Mouse (Mus musculus) neural tube, embryonic 11.5 days (tissue): ENCODE results near the gene Atp2c2. TPM values are rescaled to one million over a fixed set of nuclear protein-coding genes. Genes with fewer than 3 reads are reported as not detected.

ENCODE experiments used
- ATAC-seq: fragments of 200-750 bp; cut with Nextera tagmentation; 2 replicates; pipeline ENCODE4 v1.8.0; 2017; ENCODE audit warnings: moderate number of reproducible peaks, mild to moderate bottlenecking, moderate TSS enrichment, moderate library complexity; ENCODE audit not compliant: insufficient read depth, low FRiP score, low TSS enrichment
- DNase-seq: peaks from one replicate; pipeline ENCODE4 v3.0.0-alpha.2; 2015; ENCODE audit warnings: low spot score
- H3K27ac ChIP-seq: fragments of 300-500 bp; sonication (generic); 2 replicates; pipeline ENCODE4 v1.5.1; 2014; ENCODE audit warnings: low read depth, mild to moderate bottlenecking, low read length
- H3K27me3 ChIP-seq: fragments of 300-500 bp; sonication (generic); 2 replicates; pipeline ENCODE4 v1.6.1; 2014; ENCODE audit warnings: mild to moderate bottlenecking, low read length, mixed read lengths; ENCODE audit not compliant: control insufficient read depth, insufficient read depth
- H3K36me3 ChIP-seq: fragments of 300-500 bp; sonication (generic); 2 replicates; pipeline ENCODE4 v1.6.1; 2014; ENCODE audit warnings: mild to moderate bottlenecking, low read length, moderate library complexity, mixed read lengths; ENCODE audit not compliant: control insufficient read depth, insufficient read depth
- H3K4me1 ChIP-seq: fragments of 300-500 bp; sonication (generic); 2 replicates; pipeline ENCODE4 v1.6.1; 2014; ENCODE audit warnings: low read length, mixed read lengths; ENCODE audit not compliant: control insufficient read depth, insufficient read depth
- H3K4me2 ChIP-seq: fragments of 300-500 bp; sonication (generic); 2 replicates; pipeline ENCODE4 v1.6.1; 2014; ENCODE audit warnings: low read depth, mild to moderate bottlenecking, moderate library complexity
- H3K4me3 ChIP-seq: fragments of 300-500 bp; sonication (generic); 2 replicates; pipeline ENCODE4 v1.5.1; 2014; ENCODE audit warnings: low read depth, low read length
- H3K9ac ChIP-seq: fragments of 300-500 bp; sonication (generic); 2 replicates; pipeline ENCODE4 v1.6.1; 2014; ENCODE audit warnings: mild to moderate bottlenecking, low read length
- H3K9me3 ChIP-seq: fragments of 300-500 bp; sonication (generic); 2 replicates; pipeline ENCODE4 v1.6.1; 2016; ENCODE audit warnings: low read length; ENCODE audit not compliant: control insufficient read depth
- WGBS: fragments of 180-500 bp; shearing (Covaris S2); extraction: QIAGEN DNeasy Blood & Tissue Kit; methylation state at CpG from one replicate; pipeline ENCODE4 v1.1.7; 2014; 5-methylcytosine and 5-hydroxymethylcytosine counted together
- polyA plus RNA-seq: library from polyadenylated mRNA; unstranded; fragments of >200 nt; fragmentation: Nextera tagmentation; extraction: Ambion mirVana; gene quantifications from 2 replicates; pipeline ENCODE4 v1.2.1, GENCODE M21; 2014

Atp2c2 gene
- 0.61 and 1.0 TPM in 2 replicates for polyA plus RNA-seq

DNA sequence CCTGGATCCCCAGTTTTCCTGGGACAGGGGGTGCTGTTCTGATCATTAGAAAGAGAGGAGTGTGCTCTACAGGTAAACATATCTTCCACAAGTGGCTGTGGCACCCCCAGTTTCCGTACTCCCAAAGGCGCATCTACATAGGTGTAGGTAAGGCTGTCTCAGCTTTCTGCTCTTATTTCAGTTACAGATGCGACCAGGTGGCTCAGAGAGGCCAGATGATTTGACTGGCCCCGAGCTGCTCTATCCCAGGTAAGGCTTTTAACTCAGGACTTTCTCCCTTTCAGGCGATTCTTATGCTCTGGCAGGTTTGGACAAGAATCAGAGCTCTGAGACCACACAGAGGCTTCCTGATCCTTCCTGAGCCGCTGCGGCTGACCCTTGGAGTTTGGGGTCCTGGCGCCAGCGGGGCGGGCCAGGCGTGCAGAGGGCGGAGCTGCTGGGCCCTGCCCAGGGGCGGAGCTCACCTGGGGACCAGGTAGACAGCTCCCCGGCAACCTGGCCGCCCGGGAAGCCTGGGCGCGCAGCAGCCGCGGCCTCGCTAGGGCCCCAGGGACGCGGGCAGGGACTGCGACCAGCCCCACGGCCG, at the start of gene Atp2c2:
Atp2c2 (plus strand) TSS at position 461 of the 586 bp plus-strand sequence.
- H3K4me1 ChIP-seq: no peaks in the 10 kb centered on the region
- no peak within 1 kb of the TSS for H3K27ac ChIP-seq
- H3K36me3 ChIP-seq: no peaks in the 10 kb centered on the region
- no peak within 1 kb of the TSS for H3K9ac ChIP-seq
- no peak within 1 kb of the TSS for H3K4me3 ChIP-seq
- no peaks in the 10 kb centered on the region for H3K9me3 ChIP-seq
- WGBS: 5% methylated on average over 25 of the region's 26 CpGs
- H3K27me3 ChIP-seq: peaks cover 32% of the 10 kb centered on the region
- DNase-seq (no peak), ATAC-seq (no peak)
- H3K4me2 ChIP-seq: no peak within 1 kb of the TSS

DNA sequence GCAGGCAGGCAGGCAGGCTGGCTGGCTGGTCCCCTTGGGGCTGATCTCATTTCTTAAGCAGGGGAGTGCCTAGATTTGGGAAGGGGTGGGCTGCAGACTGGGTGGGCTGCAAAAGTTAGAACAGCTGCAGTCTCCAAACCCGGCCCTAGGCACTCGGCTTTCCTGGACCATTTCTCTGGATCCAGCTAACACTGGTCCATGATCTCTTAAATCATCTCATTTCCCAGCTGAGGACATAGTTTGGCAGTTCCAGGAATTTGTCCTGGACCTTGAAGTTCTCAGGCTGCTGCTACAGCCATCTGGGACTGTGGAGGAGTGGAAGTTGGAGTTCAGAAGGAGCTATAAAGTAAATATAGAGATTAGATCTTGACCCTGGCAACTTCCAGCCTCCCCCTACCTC, 48.5 kb upstream of the Atp2c2 start:
- ATAC-seq: no peak
- DNase-seq: no peak
- no peaks in the 10 kb centered on the region for H3K27me3 ChIP-seq
- H3K4me2 ChIP-seq: no peak overlapping the region
- WGBS: 47% methylated on average over 2 of the region's 2 CpGs
- H3K9me3 ChIP-seq: no peaks in the 10 kb centered on the region
- H3K36me3 ChIP-seq: no peaks in the 10 kb centered on the region
- H3K27ac ChIP-seq: no peak overlapping the region
- H3K4me1 ChIP-seq: no peaks in the 10 kb centered on the region
- H3K9ac ChIP-seq: no peak overlapping the region
- no peak overlapping the region for H3K4me3 ChIP-seq

DNA sequence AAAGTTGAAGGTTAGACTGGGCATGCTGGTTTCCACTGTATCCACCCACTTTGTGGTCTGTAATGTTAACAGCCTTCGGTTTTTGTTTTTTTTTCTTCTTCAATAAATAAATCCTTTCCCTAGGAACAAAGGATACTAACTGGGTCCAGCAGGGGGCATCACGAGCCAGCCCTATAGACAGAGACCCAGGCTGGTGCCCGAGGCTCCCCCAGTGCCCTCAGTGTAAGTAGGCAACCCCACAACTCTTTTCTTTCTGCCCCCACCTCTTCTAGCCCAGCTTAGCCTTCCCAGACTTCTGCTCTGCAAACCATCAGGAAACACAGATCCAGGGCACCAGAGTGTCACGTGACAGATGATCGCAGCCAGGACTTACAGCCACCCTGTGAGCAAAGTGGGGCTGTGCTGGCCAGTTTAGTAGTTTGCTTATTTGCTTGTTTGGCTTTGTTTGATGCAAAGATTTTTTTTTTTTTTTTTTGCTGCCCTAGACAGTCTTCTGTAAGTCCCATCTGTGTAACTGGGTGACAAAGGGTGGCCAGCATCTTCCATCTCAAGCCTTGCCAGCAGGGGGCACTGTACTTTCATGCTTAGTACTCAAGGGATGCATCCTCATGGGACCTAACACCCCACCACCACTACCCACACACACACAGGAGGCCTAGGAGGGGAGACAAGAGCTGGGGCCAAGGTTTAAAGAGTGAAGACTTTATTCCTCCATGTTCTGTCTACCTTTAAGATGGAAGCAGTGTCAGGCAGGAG, 42.9 kb upstream of the Atp2c2 start:
- no peak overlapping the region for H3K4me2 ChIP-seq
- no peak overlapping the region for H3K4me3 ChIP-seq
- 61% methylated on average over 5 of the region's 5 CpGs for WGBS
- no peak overlapping the region for H3K27ac ChIP-seq
- peaks cover 5% of the 10 kb centered on the region for H3K4me1 ChIP-seq
- ATAC-seq: no peak
- no peaks in the 10 kb centered on the region for H3K27me3 ChIP-seq
- H3K9ac ChIP-seq: no peak overlapping the region
- DNase-seq: no peak
- H3K9me3 ChIP-seq: no peaks in the 10 kb centered on the region
- H3K36me3 ChIP-seq: no peaks in the 10 kb centered on the region

DNA sequence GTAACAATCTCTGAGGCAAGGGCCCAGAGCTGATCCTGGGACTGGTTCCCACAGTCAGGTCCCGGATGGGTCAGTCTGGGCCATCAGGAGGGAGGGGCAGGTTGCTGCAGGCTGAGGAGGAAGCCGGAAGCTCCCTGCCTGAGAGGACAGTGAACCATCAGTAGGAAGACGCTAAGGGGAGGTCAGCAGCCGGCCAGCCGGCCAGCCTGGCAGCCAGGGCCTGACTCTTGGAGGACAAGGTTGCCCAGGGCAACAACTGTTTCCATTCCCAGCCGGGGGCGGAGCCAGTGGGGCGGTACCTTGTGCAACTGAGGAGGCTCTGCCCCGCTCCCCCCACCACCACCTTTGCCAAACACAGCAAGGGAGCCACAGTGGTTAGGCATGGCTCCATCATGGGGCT, 38.7 kb upstream of the Atp2c2 start:
- no peaks in the 10 kb centered on the region for H3K27me3 ChIP-seq
- peaks cover 5% of the 10 kb centered on the region for H3K4me1 ChIP-seq
- DNase-seq: peak; percentile 63
- H3K4me2 ChIP-seq: no peak overlapping the region
- WGBS: 3% methylated on average over 9 of the region's 9 CpGs
- no peak overlapping the region for H3K4me3 ChIP-seq
- H3K9me3 ChIP-seq: no peaks in the 10 kb centered on the region
- peak overlapping the region; percentile 40; the same call in 1 of the 2 replicates for H3K9ac ChIP-seq
- ATAC-seq: 0 out of 2 replicates have a peak, but pooled peaks have one; percentile 38
- H3K36me3 ChIP-seq: no peaks in the 10 kb centered on the region
- 0 out of 2 replicates have a peak overlapping the region, but pooled peaks have one; percentile 53 for H3K27ac ChIP-seq

DNA sequence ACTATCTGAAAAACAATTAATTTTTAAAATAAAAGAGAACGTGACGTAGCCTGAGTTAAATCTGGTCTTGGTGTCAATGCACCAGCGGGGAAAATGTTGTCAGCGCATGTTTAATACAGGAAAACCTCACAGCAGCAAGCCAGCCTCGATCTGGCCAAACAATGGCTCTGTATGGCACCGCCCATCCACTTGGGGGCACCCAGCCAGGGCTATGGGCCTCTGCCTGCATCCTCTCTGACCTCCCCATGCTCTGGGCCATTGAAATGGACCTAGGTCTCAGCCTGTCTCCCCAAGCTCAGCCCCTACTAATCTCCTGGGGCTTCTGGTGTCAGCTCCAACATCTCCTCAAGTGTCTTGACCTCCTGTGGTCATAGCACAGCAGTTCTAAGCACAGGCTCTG, 37.9 kb upstream of the Atp2c2 start:
- Histone ChIP-seq H3K9ac (no peak overlapping the region), H3K4me3 (no peak overlapping the region), H3K9me3 (no peaks in the 10 kb centered on the region), H3K4me1 (peaks cover 5% of the 10 kb centered on the region), H3K36me3 (no peaks in the 10 kb centered on the region), H3K4me2 (no peak overlapping the region), H3K27me3 (no peaks in the 10 kb centered on the region), H3K27ac (no peak overlapping the region)
- 72% methylated on average over 6 of the region's 6 CpGs for WGBS
- no peak for ATAC-seq
- DNase-seq: no peak

DNA sequence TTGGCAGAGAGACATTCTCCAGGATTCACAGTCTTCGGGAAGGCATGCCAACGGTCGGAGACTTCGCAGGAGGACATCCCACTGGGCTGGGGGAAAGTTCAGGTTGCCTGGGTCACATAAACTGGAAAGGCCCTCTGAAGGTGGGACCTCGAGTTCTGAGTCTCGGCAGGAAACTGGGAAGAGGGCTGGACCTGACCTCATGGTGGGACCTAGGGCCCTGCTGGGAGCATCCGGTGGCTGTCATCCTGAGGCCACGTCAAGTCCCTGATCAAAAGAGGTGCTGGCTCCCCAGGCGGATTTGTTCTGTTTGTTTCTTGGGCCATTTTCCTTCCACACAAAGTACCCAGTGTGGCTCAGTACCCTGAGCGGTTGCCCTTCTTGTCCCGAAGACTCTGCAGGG, 36.4 kb upstream of the Atp2c2 start:
- 67% methylated on average over 11 of the region's 11 CpGs for WGBS
- Histone ChIP-seq H3K27ac (no peak overlapping the region), H3K9ac (no peak overlapping the region), H3K36me3 (no peaks in the 10 kb centered on the region), H3K4me1 (peaks cover 5% of the 10 kb centered on the region), H3K4me3 (no peak overlapping the region), H3K4me2 (no peak overlapping the region), H3K9me3 (no peaks in the 10 kb centered on the region), H3K27me3 (no peaks in the 10 kb centered on the region)
- no peak for ATAC-seq
- DNase-seq: no peak

DNA sequence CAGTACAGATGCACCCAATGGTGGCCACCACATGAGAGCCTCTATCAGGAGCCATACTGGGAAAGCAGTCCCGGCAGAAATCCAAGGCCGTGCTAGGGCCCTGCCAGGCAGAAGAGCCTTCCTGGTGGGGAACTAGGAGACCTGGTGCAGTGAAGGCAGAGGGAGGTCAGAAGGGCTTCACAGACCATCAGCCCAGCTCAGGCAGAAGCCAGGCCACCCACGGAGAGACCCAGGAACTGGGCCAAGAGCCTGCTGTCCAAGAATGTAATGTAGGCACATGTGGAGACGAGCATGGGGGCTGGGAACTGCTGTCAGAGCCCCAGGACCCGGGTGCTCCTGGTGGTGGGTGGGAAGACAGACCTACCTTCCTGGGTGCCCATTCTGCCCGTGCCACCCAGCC, 34.5 kb upstream of the Atp2c2 start:
- no peak overlapping the region for H3K4me3 ChIP-seq
- H3K9me3 ChIP-seq: no peaks in the 10 kb centered on the region
- H3K4me2 ChIP-seq: no peak overlapping the region
- 82% methylated on average over 6 of the region's 6 CpGs for WGBS
- no peak for ATAC-seq
- H3K27ac ChIP-seq: no peak overlapping the region
- H3K36me3 ChIP-seq: no peaks in the 10 kb centered on the region
- H3K9ac ChIP-seq: no peak overlapping the region
- H3K27me3 ChIP-seq: no peaks in the 10 kb centered on the region
- peaks cover 5% of the 10 kb centered on the region for H3K4me1 ChIP-seq
- no peak for DNase-seq

DNA sequence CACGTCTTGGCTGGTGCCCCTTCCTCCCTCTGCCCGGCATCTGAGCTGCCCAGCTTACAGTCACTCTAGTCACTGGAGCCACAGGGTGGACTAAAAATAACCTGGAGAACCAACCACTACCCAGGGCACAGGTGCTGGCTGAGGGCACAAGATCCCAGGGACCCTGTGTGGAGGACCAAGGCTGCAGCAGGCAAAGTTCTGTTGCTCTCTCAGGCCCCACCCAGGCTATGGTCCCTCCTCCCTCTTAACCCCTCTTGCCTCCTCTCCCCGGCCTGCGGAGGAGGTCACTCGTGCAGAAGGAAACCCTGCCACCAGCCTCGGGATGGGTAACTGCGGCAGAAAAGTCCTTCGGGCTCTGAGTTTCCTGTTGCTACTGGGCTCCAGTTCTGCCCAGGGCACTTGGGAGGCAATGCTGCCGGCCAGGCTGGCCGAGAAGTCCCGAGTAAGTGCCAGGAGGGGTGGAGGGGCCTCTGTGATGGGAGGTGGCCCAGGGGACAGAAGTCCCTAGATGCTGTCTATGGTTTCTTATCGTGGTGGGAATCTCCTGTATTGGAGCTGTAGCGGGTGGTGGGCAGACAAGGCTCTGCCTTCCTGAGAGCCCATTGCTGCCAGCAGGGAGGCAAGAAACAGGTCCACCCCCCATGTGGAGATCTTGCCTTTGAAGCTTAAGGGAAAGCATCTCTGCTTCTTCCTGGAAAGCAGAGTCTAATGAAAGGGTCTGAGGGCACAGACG, 33.4 kb upstream of the Atp2c2 start, which contains the start of gene Wfdc1:
Wfdc1 (plus strand) TSS at position 147 of the 733 bp plus-strand sequence.
- ATAC-seq (no peak), DNase-seq (no peak)
- Histone ChIP-seq H3K4me3 (no peak within 1 kb of the TSS), H3K4me2 (no peak within 1 kb of the TSS), H3K9me3 (no peaks in the 10 kb centered on the region), H3K27me3 (no peaks in the 10 kb centered on the region), H3K27ac (no peak within 1 kb of the TSS), H3K9ac (0 out of 2 replicates have a peak within 1 kb of the TSS, but pooled peaks have one; percentile 14), H3K36me3 (no peaks in the 10 kb centered on the region), H3K4me1 (no peaks in the 10 kb centered on the region; the same call in 1 of the 2 replicates)
- WGBS: 17% methylated on average over 14 of the region's 14 CpGs
